9 mouse cellular contexts compared by ENCODE assay signal in genomic region chr11:78967371-78967770, GRCm38 (mm10). TPM values are rescaled to one million over a fixed set of nuclear protein-coding genes. Genes with fewer than 3 reads are reported as not detected.
DNase-seq lines count a peak whose midpoint lies in the region; ATAC-seq and TF ChIP-seq lines count a peak whose summit lies in the region.
"Had no signal": no experiment of that assay in that cellular context is flagged by ENCODE, and none has a peak within 500 bp of the region (broad histone marks: within the 10 kb centered on the region; RNA-seq: fewer than 3 reads in every experiment).

No protein-coding gene starts in this region.

- no peak overlapping the region for H3K4me2 ChIP-seq in kidney, embryonic 16.5 days (replicated peaks; ENCODE audit: low read depth, low read length)
- H3K4me2 ChIP-seq: liver, embryonic 15.5 days had no signal

- no peak for TF ChIP-seq POLR2A in ES-Bruce4 (IDR thresholded peaks at IDR 0.05; ENCODE audit: insufficient read depth, low read length)

- H3K4me1 ChIP-seq in kidney, embryonic 16.5 days (ENCODE audit: insufficient read depth, low read length): no peaks in the 10 kb centered on the region
- peaks cover 6% of the 10 kb centered on the region for H3K4me1 ChIP-seq in ES-Bruce4 (ENCODE audit: control insufficient read depth, insufficient read depth, low read length)

- intact Hi-C loops in left cerebral cortex, postnatal 14 days (cut with DNase I): loop anchor here (2.0 to 5.0 kb wide), 2 partner anchors 50 to 247 kb away; no protein-coding TSS in a partner anchor

- no peak overlapping the region for H3K27ac ChIP-seq in kidney, embryonic 16.5 days (ENCODE audit: low read length)
- H3K27ac ChIP-seq in ES-Bruce4 (ENCODE audit: insufficient read depth, low read length): no peak overlapping the region
- H3K27ac ChIP-seq: liver, embryonic 15.5 days had no signal

- WGBS in kidney, embryonic 16.5 days: 23% methylated on average over 4 of the region's 4 CpGs

- no peak for TF ChIP-seq EP300 in ES-Bruce4 (IDR thresholded peaks at IDR 0.05; ENCODE audit: insufficient read depth, low read depth, low read length)

- no peak overlapping the region for H3K4me3 ChIP-seq in kidney, embryonic 16.5 days (ENCODE audit: low read length)
- H3K4me3 ChIP-seq in ES-Bruce4 (ENCODE audit: low read depth, low read length): no peak overlapping the region
- H3K4me3 ChIP-seq: liver, embryonic 15.5 days had no signal

- no peaks in the 10 kb centered on the region for H3K36me3 ChIP-seq in kidney, embryonic 16.5 days (ENCODE audit: insufficient read depth, low read length)
- no peaks in the 10 kb centered on the region for H3K36me3 ChIP-seq in ES-Bruce4 (ENCODE audit: control insufficient read depth, insufficient read depth, low read length, poor library complexity, severe bottlenecking)

- peak; percentile 42 for DNase-seq in kidney, adult 18-20 months
- DNase-seq in adrenal gland, postnatal 10 days: peak; percentile 59
- DNase-seq in left cerebral cortex, postnatal 14 days (ENCODE audit: low spot score in 2 of 2): peak; percentile 51 to 70
- DNase-seq in naive thymus-derived CD4-positive, alpha-beta T cell, adult 2 months (ENCODE audit: low read depth): peak; percentile 77
- DNase-seq in ovary, postnatal 36 days (ENCODE audit: low spot score): no peak

- no peaks in the 10 kb centered on the region for H3K27me3 ChIP-seq in kidney, embryonic 16.5 days (ENCODE audit: insufficient read depth, low read length)
- no peaks in the 10 kb centered on the region for H3K27me3 ChIP-seq in ES-Bruce4 (ENCODE audit: control insufficient read depth, insufficient read depth, low read length, poor library complexity, severe bottlenecking)
- H3K27me3 ChIP-seq: liver, embryonic 15.5 days had no signal

- H3K9ac ChIP-seq in kidney, embryonic 16.5 days (replicated peaks; ENCODE audit: low read length): no peak overlapping the region
- no peak overlapping the region for H3K9ac ChIP-seq in ES-Bruce4 (ENCODE audit: low read depth, poor library complexity, severe bottlenecking)
- H3K9ac ChIP-seq: liver, embryonic 15.5 days had no signal

- ATAC-seq in kidney, embryonic 16.5 days (ENCODE audit: low FRiP score, low TSS enrichment): no peak
- peak; percentile 64; the same call in 1 of the 2 replicates for ATAC-seq in erythroblast, adult 5-6 weeks (replicated peaks; ENCODE audit: low FRiP score, poor library complexity, severe bottlenecking)

- peak; percentile 57 for TF ChIP-seq CTCF in ES-Bruce4 (IDR thresholded peaks at IDR 0.05; ENCODE audit: low read depth, low read length)

- no peaks in the 10 kb centered on the region for H3K9me3 ChIP-seq in kidney, embryonic 16.5 days (ENCODE audit: low read length)
- H3K9me3 ChIP-seq in ES-Bruce4 (replicated peaks; ENCODE audit: control insufficient read depth, insufficient read depth, low read length, poor library complexity, severe bottlenecking): no peaks in the 10 kb centered on the region
- H3K9me3 ChIP-seq: liver, embryonic 15.5 days had no signal

RNA-seq across cellular contexts. Expression of gene Lgals9, which starts 17.4 kb away (rescaled TPM):
- 52.5 and 59.5 TPM in 2 replicates for polyA plus RNA-seq in kidney, embryonic 16.5 days (2015; fragmentation: Nextera tagmentation; extraction: Ambion mirVana)
- polyA plus RNA-seq in ES-Bruce4 (2011; ENCODE audit: insufficient read depth, insufficient read length, low read depth, missing spikeins): 8.8 and 10.7 TPM in 2 replicates
- 100 to 1,000 TPM in 1 of 2 experiments, 10 to 100 TPM in 1; 67.1 to 118 TPM for total RNA-seq in adrenal gland, postnatal 10 days (2021)
- total RNA-seq in erythroblast, adult 5-6 weeks (2015; ENCODE audit: low replicate concordance): 155 and 163 TPM in 2 replicates
- 39.4 and 48.7 TPM in 2 replicates for total RNA-seq in erythroblast, adult 5-6 weeks (2017; ENCODE audit: low replicate concordance)
- 1 to 10 TPM; 6.5 to 7.5 TPM for total RNA-seq in left cerebral cortex, postnatal 14 days (2021)

RNA-seq across cellular contexts. Expression of gene Nos2, which starts 46.8 kb away (rescaled TPM):
- 2.1 and 2.7 TPM in 2 replicates for polyA plus RNA-seq in kidney, embryonic 16.5 days (2015; fragmentation: Nextera tagmentation; extraction: Ambion mirVana)
- 3.0 and 3.4 TPM in 2 replicates for polyA plus RNA-seq in ES-Bruce4 (2011; ENCODE audit: insufficient read depth, insufficient read length, low read depth, missing spikeins)
- 1 to 10 TPM; 3.8 to 5.2 TPM for total RNA-seq in adrenal gland, postnatal 10 days (2021)
- total RNA-seq in erythroblast, adult 5-6 weeks (2015; ENCODE audit: low replicate concordance): not detected in 2 replicates
- total RNA-seq in erythroblast, adult 5-6 weeks (2017; ENCODE audit: low replicate concordance): not detected in 2 replicates
- 1 to 10 TPM; 1.1 to 1.3 TPM for total RNA-seq in left cerebral cortex, postnatal 14 days (2021)

Comparison
In these comparisons a context has a peak if more than half of its experiments do, and no peak if none do; other contexts are left out.
1. RNA of gene Lgals9, which starts 17.4 kb away (total RNA-seq): 39.4 to 163 TPM in erythroblast, adult 5-6 weeks and 67.1 to 118 TPM in adrenal gland, postnatal 10 days; 6.5 to 7.5 TPM in left cerebral cortex, postnatal 14 days; every median in the first group is over 4 times any median in the second.